In genomic region chr11:94928820-94929219, GRCm38 (mm10) we compare ENCODE assay signal across 9 mouse cellular contexts. TPM values are rescaled to one million over a fixed set of nuclear protein-coding genes. Genes with fewer than 3 reads are reported as not detected.
DNase-seq lines count a peak whose midpoint lies in the region; ATAC-seq and TF ChIP-seq lines count a peak whose summit lies in the region.
"Had no signal": no experiment of that assay in that cellular context is flagged by ENCODE, and none has a peak within 500 bp of the region (broad histone marks: within the 10 kb centered on the region; RNA-seq: fewer than 3 reads in every experiment).

No protein-coding gene starts in this region.

- peak overlapping the region; percentile 71 for H3K27ac ChIP-seq in liver, embryonic 11.5 days (ENCODE audit: low read depth, low read length)
- no peak overlapping the region for H3K27ac ChIP-seq in midbrain, postnatal 0 days (ENCODE audit: low read depth, low read length)

- DNase-seq in adipocyte (ENCODE audit: low spot score) = peak; percentile 84
- DNase-seq in embryo, embryonic 11 days = peak; percentile 94
- DNase-seq in hindlimb bud, embryonic 11.5 days (ENCODE audit: extremely low spot score, low read depth, low spot score) = peak; percentile 69
- peak; percentile 84 for DNase-seq in liver, embryonic 11.5 days (ENCODE audit: low spot score)
- DNase-seq in midbrain, postnatal 0 days (ENCODE audit: low spot score) = peak; percentile 60
- peak; percentile 52 for DNase-seq in thymus, postnatal 4 days
- DNase-seq in left cerebral cortex, adult 8-10 months (ENCODE audit: low spot score in 2 of 2) = no peak

- peak; percentile 88 for ATAC-seq in granulocyte monocyte progenitor cell, adult 5-6 weeks (replicated peaks; ENCODE audit: poor library complexity, severe bottlenecking)
- ATAC-seq in liver, embryonic 11.5 days (replicated peaks; ENCODE audit: low FRiP score) = peak; percentile 78
- peak; percentile 72; the same call in 1 of the 2 replicates for ATAC-seq in midbrain, postnatal 0 days (ENCODE audit: low FRiP score)

- H3K27me3 ChIP-seq in liver, embryonic 11.5 days (replicated peaks; ENCODE audit: control insufficient read depth, insufficient read depth, low read length) = peaks cover 29% of the 10 kb centered on the region
- peaks cover 11% of the 10 kb centered on the region for H3K27me3 ChIP-seq in midbrain, postnatal 0 days (ENCODE audit: insufficient read depth, low read length)

- peak overlapping the region; percentile 29 for H3K4me2 ChIP-seq in liver, embryonic 11.5 days
- H3K4me2 ChIP-seq in midbrain, postnatal 0 days (ENCODE audit: low read depth, low read length, poor library complexity, severe bottlenecking) = no peak overlapping the region

- no peak overlapping the region for H3K4me3 ChIP-seq in liver, embryonic 11.5 days (ENCODE audit: low read depth, low read length)
- no peak overlapping the region for H3K4me3 ChIP-seq in midbrain, postnatal 0 days (ENCODE audit: low read depth, low read length)

- WGBS in liver, embryonic 11.5 days = 13% methylated on average over 13 of the region's 13 CpGs
- 6% methylated on average over 13 of the region's 13 CpGs for WGBS in midbrain, postnatal 0 days

- TF ChIP-seq CTCF in midbrain, postnatal 0 days (IDR thresholded peaks at IDR 0.05) = no peak

- H3K4me1 ChIP-seq in liver, embryonic 11.5 days (replicated peaks; ENCODE audit: control insufficient read depth, insufficient read depth, low read length) = peaks cover 13% of the 10 kb centered on the region
- no peaks in the 10 kb centered on the region for H3K4me1 ChIP-seq in midbrain, postnatal 0 days (ENCODE audit: insufficient read depth, low read length)

- no peaks in the 10 kb centered on the region for H3K36me3 ChIP-seq in liver, embryonic 11.5 days (ENCODE audit: control insufficient read depth, insufficient read depth, low read length)
- no peaks in the 10 kb centered on the region for H3K36me3 ChIP-seq in midbrain, postnatal 0 days (ENCODE audit: insufficient read depth, low read length)

- H3K9me3 ChIP-seq in liver, embryonic 11.5 days (ENCODE audit: control insufficient read depth, low read length) = no peaks in the 10 kb centered on the region
- H3K9me3 ChIP-seq in midbrain, postnatal 0 days (ENCODE audit: low read length) = no peaks in the 10 kb centered on the region

- H3K9ac ChIP-seq in liver, embryonic 11.5 days (ENCODE audit: low read depth, low read length) = no peak overlapping the region
- H3K9ac ChIP-seq in midbrain, postnatal 0 days (replicated peaks; ENCODE audit: low read length, poor library complexity, severe bottlenecking) = no peak overlapping the region

RNA-seq across cellular contexts. Expression of gene Col1a1, which starts 7.2 kb away (rescaled TPM):
- not detected in 2 replicates for total RNA-seq in granulocyte monocyte progenitor cell, adult 5-6 weeks (2014; fragmentation: Nextera tagmentation)
- total RNA-seq in granulocyte monocyte progenitor cell, adult 5-6 weeks (2017) = not detected in 2 replicates
- polyA plus RNA-seq in liver, embryonic 11.5 days (2014; fragmentation: Nextera tagmentation; extraction: Ambion mirVana) = 191 and 221 TPM in 2 replicates
- 44.7 and 50.3 TPM in 2 replicates for total RNA-seq in midbrain, postnatal 0 days (2014; rRNA removed)
- polyA plus RNA-seq in midbrain, postnatal 0 days (2015; fragmentation: Nextera tagmentation; extraction: Ambion mirVana) = 65.4 and 67.5 TPM in 2 replicates
- 10 to 100 TPM in 1 of 4 experiments, 1 to 10 TPM in 3; 7.0 to 10.2 (median 8.0) TPM for total RNA-seq in left cerebral cortex, adult 8-10 months (2022)

RNA-seq across cellular contexts. Expression of gene Hils1, which starts 38.6 kb away (rescaled TPM):
- total RNA-seq in granulocyte monocyte progenitor cell, adult 5-6 weeks (2014; fragmentation: Nextera tagmentation) = not detected in 2 replicates
- not detected in 2 replicates for total RNA-seq in granulocyte monocyte progenitor cell, adult 5-6 weeks (2017)
- polyA plus RNA-seq in liver, embryonic 11.5 days (2014; fragmentation: Nextera tagmentation; extraction: Ambion mirVana) = not detected in 2 replicates
- total RNA-seq in midbrain, postnatal 0 days (2014; rRNA removed) = not detected in 2 replicates
- polyA plus RNA-seq in midbrain, postnatal 0 days (2015; fragmentation: Nextera tagmentation; extraction: Ambion mirVana) = not detected in 2 replicates
- not detected for total RNA-seq in left cerebral cortex, adult 8-10 months (2022)
- polyA plus RNA-seq: cerebellum, adult 2 months had no signal

RNA-seq across cellular contexts. Expression of gene Sgca, which starts 47.3 kb away (rescaled TPM):
- total RNA-seq in granulocyte monocyte progenitor cell, adult 5-6 weeks (2014; fragmentation: Nextera tagmentation) = not detected in 2 replicates
- total RNA-seq in granulocyte monocyte progenitor cell, adult 5-6 weeks (2017) = not detected in 2 replicates
- polyA plus RNA-seq in liver, embryonic 11.5 days (2014; fragmentation: Nextera tagmentation; extraction: Ambion mirVana) = 0.22 and 0.30 TPM in 2 replicates
- total RNA-seq in midbrain, postnatal 0 days (2014; rRNA removed) = not detected in 2 replicates
- polyA plus RNA-seq in midbrain, postnatal 0 days (2015; fragmentation: Nextera tagmentation; extraction: Ambion mirVana) = 0.29 and 0.39 TPM in 2 replicates
- total RNA-seq in left cerebral cortex, adult 8-10 months (2022) = under 1 TPM in 3 of 4 experiments, not detected in 1; 0.23 to 0.48 (median 0.25) TPM

Comparison
In these comparisons a context has a peak if more than half of its experiments do, and no peak if none do; other contexts are left out.
1. DNase-seq: peak in adipocyte (single experiment), embryo, embryonic 11 days (single experiment), hindlimb bud, embryonic 11.5 days (single experiment), liver, embryonic 11.5 days (single experiment), midbrain, postnatal 0 days (single experiment) and thymus, postnatal 4 days (single experiment); none in left cerebral cortex, adult 8-10 months (0 of 2).
2. RNA of gene Col1a1, which starts 7.2 kb away (total RNA-seq): 44.7 to 50.3 TPM in midbrain, postnatal 0 days and 7.0 to 10.2 TPM in left cerebral cortex, adult 8-10 months; not detected in granulocyte monocyte progenitor cell, adult 5-6 weeks; every median in the first group is over 4 times any median in the second.
3. Peak in every context shown above with its lines, with median percentiles within 50 percentile points of each other: ATAC-seq.